8 mouse cellular contexts compared by ENCODE assay signal in genomic region chr19:24134991-24135390, GRCm38 (mm10).
A peak's percentile ranks its signal among the peaks of the same experiment; 100 is the strongest.
DNase-seq lines count a peak whose midpoint lies in the region; ATAC-seq and TF ChIP-seq lines count a peak whose summit lies in the region.

No protein-coding gene starts in this region.

- no peaks in the 10 kb centered on the region for H3K9me3 ChIP-seq in forebrain, embryonic 12.5 days
- H3K9me3 ChIP-seq in forebrain, embryonic 11.5 days (ENCODE audit: control insufficient read depth, low read length): no peaks in the 10 kb centered on the region
- no peaks in the 10 kb centered on the region for H3K9me3 ChIP-seq in ES-E14 (ENCODE audit: control insufficient read depth, insufficient read depth, low read depth, low read length)
- peaks cover 3% of the 10 kb centered on the region; the same call in 1 of the 2 replicates for H3K9me3 ChIP-seq in hindbrain, embryonic 10.5 days

- H3K4me3 ChIP-seq in forebrain, embryonic 12.5 days (replicated peaks): peak overlapping the region; percentile 8; the same call in 1 of the 2 replicates
- no peak overlapping the region for H3K4me3 ChIP-seq in forebrain, embryonic 11.5 days (ENCODE audit: low read depth, low read length)
- H3K4me3 ChIP-seq in ES-E14 (ENCODE audit: insufficient read depth in 1 of 2, low read depth in 1 of 2, low read length in 2 of 2, poor library complexity in 1 of 2, severe bottlenecking in 1 of 2): no peak overlapping the region
- peak overlapping the region; percentile 26; the same call in 1 of the 2 replicates for H3K4me3 ChIP-seq in hindbrain, embryonic 10.5 days

- DNase-seq in forebrain, embryonic 11.5 days (ENCODE audit: low spot score): no peak
- no peak for DNase-seq in ES-E14 (ENCODE audit: low read depth, low spot score)
- DNase-seq in hindbrain, embryonic 10.5 days (ENCODE audit: low spot score): peak; percentile 28
- peak; percentile 26 for DNase-seq in lung, postnatal 25 days (ENCODE audit: low spot score)
- no peak for DNase-seq in natural killer cell, adult 2 months (ENCODE audit: low spot score in 2 of 2)
- DNase-seq in gastrocnemius, postnatal 25 days: no peak

- ATAC-seq in forebrain, embryonic 12.5 days (ENCODE audit: low FRiP score): no peak
- no peak for ATAC-seq in forebrain, embryonic 11.5 days (replicated peaks; ENCODE audit: low FRiP score)
- no peak for ATAC-seq in CD4-positive, CD25-positive, alpha-beta regulatory T cell, adult 4 months

- WGBS in forebrain, embryonic 12.5 days: 54% methylated on average over 10 of the region's 10 CpGs
- 64% methylated on average over 10 of the region's 10 CpGs for WGBS in forebrain, embryonic 11.5 days
- WGBS in hindbrain, embryonic 10.5 days: 61% methylated on average over 10 of the region's 10 CpGs

- no peak overlapping the region for H3K27ac ChIP-seq in forebrain, embryonic 12.5 days
- H3K27ac ChIP-seq in forebrain, embryonic 11.5 days (ENCODE audit: low read depth, low read length): no peak overlapping the region
- no peak overlapping the region for H3K27ac ChIP-seq in ES-E14 (ENCODE audit: insufficient read depth, low read depth, low read length, poor library complexity, severe bottlenecking)
- H3K27ac ChIP-seq in hindbrain, embryonic 10.5 days: no peak overlapping the region

- H3K9ac ChIP-seq in forebrain, embryonic 12.5 days: no peak overlapping the region
- no peak overlapping the region for H3K9ac ChIP-seq in forebrain, embryonic 11.5 days (ENCODE audit: low read length)
- H3K9ac ChIP-seq in ES-E14 (ENCODE audit: insufficient read depth, low read depth, low read length, poor library complexity, severe bottlenecking): no peak overlapping the region

- H3K4me2 ChIP-seq in forebrain, embryonic 12.5 days: peak overlapping the region; percentile 8
- no peak overlapping the region for H3K4me2 ChIP-seq in forebrain, embryonic 11.5 days (ENCODE audit: low read depth, low read length, severe bottlenecking)

- in situ Hi-C loops in ES-E14 (cut with MboI; ENCODE audit: low sequenced_read_pairs in 2 of 2, unreplicated experiment in 2 of 2): no loop called here

- peaks cover 8% of the 10 kb centered on the region; the same call in 1 of the 2 replicates for H3K4me1 ChIP-seq in forebrain, embryonic 12.5 days
- H3K4me1 ChIP-seq in forebrain, embryonic 11.5 days (replicated peaks; ENCODE audit: control insufficient read depth, insufficient read depth, low read length): no peaks in the 10 kb centered on the region
- no peaks in the 10 kb centered on the region for H3K4me1 ChIP-seq in ES-E14 (ENCODE audit: control insufficient read depth in 2 of 2, insufficient read depth in 2 of 2, low read length in 2 of 2, poor library complexity in 1 of 2)
- H3K4me1 ChIP-seq in hindbrain, embryonic 10.5 days (replicated peaks): peaks cover 23% of the 10 kb centered on the region

- peaks cover 28% of the 10 kb centered on the region for H3K36me3 ChIP-seq in forebrain, embryonic 12.5 days (replicated peaks)
- peaks cover 8% of the 10 kb centered on the region; the same call in 1 of the 2 replicates for H3K36me3 ChIP-seq in forebrain, embryonic 11.5 days (ENCODE audit: control insufficient read depth, insufficient read depth, low read length)
- H3K36me3 ChIP-seq in ES-E14 (ENCODE audit: control insufficient read depth, insufficient read depth, low read length, poor library complexity, severe bottlenecking): peaks cover 53% of the 10 kb centered on the region
- H3K36me3 ChIP-seq in hindbrain, embryonic 10.5 days: peaks cover 51% of the 10 kb centered on the region

- no peaks in the 10 kb centered on the region for H3K27me3 ChIP-seq in forebrain, embryonic 12.5 days
- H3K27me3 ChIP-seq in forebrain, embryonic 11.5 days (ENCODE audit: control insufficient read depth, insufficient read depth, low read length): no peaks in the 10 kb centered on the region
- H3K27me3 ChIP-seq in hindbrain, embryonic 10.5 days (ENCODE audit: insufficient read depth, poor library complexity, severe bottlenecking): no peaks in the 10 kb centered on the region

TF ChIP-seq in ES-E14, 5 proteins besides CTCF, POLR2A, EP300 and RAD21:
- TF ChIP-seq MAFK (IDR thresholded peaks at IDR 0.05; ENCODE audit: insufficient read depth, low read depth, low read length): no peak
- TF ChIP-seq HCFC1 (IDR thresholded peaks at IDR 0.05; ENCODE audit: borderline replicate concordance, insufficient read depth, low read length): no peak
- TF ChIP-seq ZC3H11A (IDR thresholded peaks at IDR 0.05; ENCODE audit: borderline replicate concordance, low read depth, low read length): no peak
- peak; percentile 46; the same call in 1 of the 2 replicates for TF ChIP-seq ZNF384 (IDR thresholded peaks at IDR 0.05; ENCODE audit: low read depth, low read length)

Comparison
In these comparisons a context has a peak if more than half of its experiments do, and no peak if none do; other contexts are left out.
1. H3K4me3 ChIP-seq: peak in forebrain, embryonic 12.5 days (single experiment) and hindbrain, embryonic 10.5 days (single experiment); none in forebrain, embryonic 11.5 days (single experiment) and ES-E14 (0 of 2).
2. DNase-seq: peak in hindbrain, embryonic 10.5 days (single experiment) and lung, postnatal 25 days (single experiment); none in forebrain, embryonic 11.5 days (single experiment), ES-E14 (single experiment), natural killer cell, adult 2 months (0 of 2) and gastrocnemius, postnatal 25 days (single experiment).